Mouse (Mus musculus) embryonic fibroblast, embryonic 13.5 days (primary cell): ENCODE results near the gene Blvrb.

Source experiments
- CTCF ChIP-seq: IDR thresholded peaks from 2 replicates; pipeline ENCODE4 v1.5.1; 2011; ENCODE audit warnings: mild to moderate bottlenecking, control low read depth, low read length, moderate library complexity, borderline replicate concordance; ENCODE audit not compliant: insufficient read depth
- POLR2A ChIP-seq: IDR thresholded peaks from 2 replicates; pipeline ENCODE4 v1.6.1; 2011; ENCODE audit warnings: low read depth, mild to moderate bottlenecking, control low read depth, low read length, moderate library complexity

- TF ChIP-seq POLR2A (no peak; the same call in 1 of the 2 replicates), CTCF (no peak)
Observed at GRCm38 (mm10) chr7:27486102-27486769, 38.5 kb downstream of the Blvrb start.
